Mouse (Mus musculus) spleen, embryonic (tissue): ENCODE measurements around the gene Snx27.

Experiments used
- CTCF ChIA-PET: fragments of 350-600 bp; sonication (Branson Sonifier 250); formaldehyde crosslinking; loops from one replicate; lab custom pipeline; 2022; lab: Charles Lee

The Snx27 gene

GRCm38 (mm10) chr3:94574506-94574905, 8.0 kb downstream of the Snx27 start:
- CTCF ChIA-PET: no interaction called here

GRCm38 (mm10) chr3:94567242-94567641, 15.3 kb downstream of the Snx27 start:
- CTCF ChIA-PET: no interaction called here

- CTCF ChIA-PET: no interaction called here
Measured at GRCm38 (mm10) chr3:94565557-94565956, 17.0 kb downstream of the Snx27 start.

- CTCF ChIA-PET: no interaction called here
Measured at GRCm38 (mm10) chr3:94565127-94565526, 17.4 kb downstream of the Snx27 start.

GRCm38 (mm10) chr3:94564356-94565010, 18.0 kb downstream of the Snx27 start:
- CTCF ChIA-PET: no interaction called here

GRCm38 (mm10) chr3:94563163-94563562, 19.4 kb downstream of the Snx27 start:
- CTCF ChIA-PET: no interaction called here

- CTCF ChIA-PET: interaction anchor here (0.8 kb wide), 1 partner anchor 17 kb away, joined by 3 read pairs; no protein-coding TSS in a partner anchor
Measured at GRCm38 (mm10) chr3:94559931-94560429, 22.5 kb downstream of the Snx27 start.

GRCm38 (mm10) chr3:94549041-94549440, 33.5 kb downstream of the Snx27 start:
- CTCF ChIA-PET: no interaction called here

GRCm38 (mm10) chr3:94537187-94537586, 45.3 kb downstream of the Snx27 start:
- CTCF ChIA-PET: no interaction called here

- CTCF ChIA-PET: interaction anchor here (0.7 kb wide), 1 partner anchor 81 kb away, joined by 5 read pairs; no protein-coding TSS in a partner anchor
Measured at GRCm38 (mm10) chr3:94533968-94534367, 48.5 kb downstream of the Snx27 start.

- CTCF ChIA-PET: no interaction called here
Measured at GRCm38 (mm10) chr3:94526731-94527130, 55.8 kb downstream of the Snx27 start.

GRCm38 (mm10) chr3:94506664-94507063, 75.9 kb downstream of the Snx27 start:
- CTCF ChIA-PET: no interaction called here

- CTCF ChIA-PET: interaction anchor here (0.6 kb wide), 1 partner anchor 72 kb away, joined by 3 read pairs; no protein-coding TSS in a partner anchor
Measured at GRCm38 (mm10) chr3:94502243-94502642, 80.3 kb downstream of the Snx27 start.

- CTCF ChIA-PET: no interaction called here
Measured at GRCm38 (mm10) chr3:94497162-94497561, 85.4 kb downstream of the Snx27 start.

GRCm38 (mm10) chr3:94487581-94487980, 94.9 kb downstream of the Snx27 start:
- CTCF ChIA-PET: no interaction called here

- CTCF ChIA-PET: no interaction called here
Measured at GRCm38 (mm10) chr3:94485922-94486321, 96.6 kb downstream of the Snx27 start.

GRCm38 (mm10) chr3:94483790-94484439, 98.6 kb downstream of the Snx27 start:
- CTCF ChIA-PET: no interaction called here

- CTCF ChIA-PET: no interaction called here
Measured at GRCm38 (mm10) chr3:94482764-94483385, 99.6 kb downstream of the Snx27 start.

GRCm38 (mm10) chr3:94481429-94481828, 101.1 kb downstream of the Snx27 start:
- CTCF ChIA-PET: no interaction called here

GRCm38 (mm10) chr3:94480291-94480884, 102.1 kb downstream of the Snx27 start, which contains the start of gene Riiad1:
TSS of gene Riiad1 (minus strand) at chr3:94480341.
- CTCF ChIA-PET: no interaction called here

- CTCF ChIA-PET: no interaction called here
Measured at GRCm38 (mm10) chr3:94479564-94479963, 103.0 kb downstream of the Snx27 start.

GRCm38 (mm10) chr3:94478591-94479169, 103.8 kb downstream of the Snx27 start:
- CTCF ChIA-PET: no interaction called here
